Mouse (Mus musculus) ES-E14 (cell line): ENCODE data around the gene Mbtps2. TPM values are rescaled to one million over a fixed set of nuclear protein-coding genes. Genes with fewer than 3 reads are reported as not detected.

Experiments
- DNase-seq: peaks from one replicate; pipeline ENCODE4 v3.0.0-alpha.2; 2013; ENCODE audit warnings: low read depth, low spot score
- H3K27ac ChIP-seq: 2 replicates; pipeline ENCODE4 v1.5.1; 2012; ENCODE audit warnings: low read depth, mild to moderate bottlenecking, low read length, moderate library complexity, mixed read lengths; ENCODE audit not compliant: poor library complexity, insufficient read depth, severe bottlenecking
- H3K36me3 ChIP-seq: 2 replicates; pipeline ENCODE4 v1.6.1; 2012; ENCODE audit warnings: mild to moderate bottlenecking, low read length, moderate library complexity, mixed read lengths; ENCODE audit not compliant: control insufficient read depth, poor library complexity, insufficient read depth, severe bottlenecking
- H3K4me1 ChIP-seq, 2 experiments: fragments of 150-350 bp in 1 of 2; sonication (generic) in 1 of 2; 2 replicates each; pipeline ENCODE4 v1.6.1; 2012; ENCODE audit warnings: low read length in 2 of 2, mild to moderate bottlenecking in 1 of 2, mixed read lengths in 1 of 2; ENCODE audit not compliant: control insufficient read depth in 2 of 2, insufficient read depth in 2 of 2, poor library complexity in 1 of 2
- H3K4me3 ChIP-seq, 2 experiments: fragments of 150-350 bp in 1 of 2; sonication (generic) in 1 of 2; 2 replicates each; pipeline ENCODE4 v1.5.1; 2012; ENCODE audit warnings: low read length in 2 of 2, low read depth in 1 of 2, mild to moderate bottlenecking in 1 of 2, mixed read lengths in 1 of 2; ENCODE audit not compliant: insufficient read depth in 1 of 2, poor library complexity in 1 of 2, severe bottlenecking in 1 of 2
- H3K9ac ChIP-seq: 2 replicates; pipeline ENCODE4 v1.6.1; 2012; ENCODE audit warnings: low read depth, mild to moderate bottlenecking, low read length, mixed read lengths; ENCODE audit not compliant: poor library complexity, insufficient read depth, severe bottlenecking
- H3K9me3 ChIP-seq: fragments of 150-350 bp; sonication (generic); 2 replicates; pipeline ENCODE4 v1.6.1; 2012; ENCODE audit warnings: low read depth, mild to moderate bottlenecking, low read length; ENCODE audit not compliant: control insufficient read depth, insufficient read depth
- CHD2 ChIP-seq: IDR thresholded peaks from 2 replicates; pipeline ENCODE4 v1.6.1; 2014; ENCODE audit warnings: mild to moderate bottlenecking, low read depth, low read length, inconsistent platforms
- HCFC1 ChIP-seq: IDR thresholded peaks from 2 replicates; pipeline ENCODE4 v1.6.1; 2012; ENCODE audit warnings: low read length, inconsistent platforms, borderline replicate concordance; ENCODE audit not compliant: insufficient read depth
- MAFK ChIP-seq: IDR thresholded peaks from 2 replicates; pipeline ENCODE4 v1.6.1; 2014; ENCODE audit warnings: mild to moderate bottlenecking, low read depth, low read length, inconsistent platforms; ENCODE audit not compliant: insufficient read depth
- ZC3H11A ChIP-seq: IDR thresholded peaks from 2 replicates; pipeline ENCODE4 v1.6.1; 2012; ENCODE audit warnings: low read depth, mild to moderate bottlenecking, inconsistent platforms, low read length, borderline replicate concordance
- ZNF384 ChIP-seq: IDR thresholded peaks from 2 replicates; pipeline ENCODE4 v1.6.1; 2012; ENCODE audit warnings: low read depth, low read length, inconsistent platforms
- in situ Hi-C, 2 experiments: fragments of 600-800 bp; cut with MboI; formaldehyde crosslinking; loops; one replicate each; pipeline ENCODE4 v1.15.1; 2025; ENCODE audit warnings: low sequenced_read_pairs in 2 of 2, inconsistent platforms in 1 of 2; ENCODE audit not compliant: unreplicated experiment in 2 of 2
- total RNA-seq: library from RNA; depleted of rRNA; stranded (reverse); fragments of 300-350 nt; gene quantifications from 2 replicates; pipeline ENCODE4 v1.2.3, GENCODE M21; 2012; rRNA removed

Gene Mbtps2
- total RNA-seq, 1 experiment = 17.6 TPM

DNA sequence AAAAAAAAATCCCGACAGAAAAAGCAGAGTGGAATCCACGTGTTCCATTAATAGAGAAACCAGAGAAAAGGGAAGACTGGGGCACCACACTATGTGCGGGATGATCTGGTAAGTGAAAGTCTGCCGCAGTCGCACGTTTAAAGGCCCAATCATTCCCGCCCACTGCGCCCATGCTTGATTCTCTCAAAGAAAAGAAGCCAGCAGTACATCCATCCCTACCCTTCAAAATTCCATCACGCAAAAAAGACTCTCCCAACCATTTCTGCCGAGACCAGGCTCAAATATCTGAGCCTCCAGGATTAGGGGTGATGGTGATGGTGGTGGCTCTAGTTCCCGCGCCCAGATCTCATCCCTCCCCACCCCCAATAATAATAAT, 107.8 kb downstream of the Mbtps2 start:
- H3K4me3 ChIP-seq = peak overlapping the region; percentile 75 to 98
- in situ Hi-C loops = no loop called here
- H3K9me3 ChIP-seq = no peaks in the 10 kb centered on the region
- H3K27ac ChIP-seq = peak overlapping the region; percentile 84; the same call in 1 of the 2 replicates
- no peak for DNase-seq
- 0 out of 4 replicates have a peak, but pooled peaks cover 1 to 3% of the 10 kb centered on the region in 2 experiments for H3K4me1 ChIP-seq
- H3K9ac ChIP-seq = peak overlapping the region; percentile 94; the same call in 1 of the 2 replicates
- no peaks in the 10 kb centered on the region for H3K36me3 ChIP-seq
- TF ChIP-seq ZNF384 (no peak), ZC3H11A (no peak), CHD2 (no peak), MAFK (no peak), HCFC1 (no peak)

DNA sequence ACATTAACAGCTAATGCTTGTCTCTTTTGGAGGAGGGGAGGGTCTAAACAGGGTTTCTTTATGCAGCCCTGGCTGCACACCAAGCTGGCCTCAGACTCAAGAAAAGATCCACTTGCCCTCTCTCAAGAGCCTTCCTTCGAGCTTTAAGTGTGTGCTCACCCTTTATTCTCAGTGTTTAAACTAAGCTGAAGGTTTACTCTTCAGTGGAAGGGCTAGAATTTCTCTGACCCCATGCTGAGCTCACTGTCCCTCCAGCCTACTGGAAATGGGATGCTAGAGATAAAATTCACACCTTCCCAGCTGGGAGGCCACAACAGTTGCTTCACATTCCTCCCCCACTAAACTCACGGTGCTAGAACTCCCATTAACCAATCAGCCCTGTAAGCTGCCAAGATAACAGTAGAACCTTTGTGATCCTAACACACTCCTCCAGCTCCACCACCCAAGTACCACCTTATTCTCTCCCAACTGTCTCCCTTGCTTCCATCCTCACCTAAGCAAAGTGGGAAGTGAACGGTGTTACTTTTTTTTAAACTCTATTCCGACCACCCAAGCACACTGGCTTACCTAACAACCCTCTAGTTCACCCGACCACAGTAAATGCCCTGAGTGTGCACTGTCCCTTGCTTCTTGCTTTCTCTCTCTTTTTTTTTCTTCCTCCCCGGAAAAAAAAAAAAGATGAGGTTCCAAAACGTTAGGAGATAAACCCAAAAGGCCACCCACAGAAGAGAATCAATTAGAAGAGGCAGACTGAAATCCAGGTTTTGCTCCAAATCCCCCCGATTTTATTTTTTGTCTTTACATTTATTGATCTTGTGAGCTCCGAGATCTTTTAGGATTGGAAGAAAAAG, 108.4 kb downstream of the Mbtps2 start:
- H3K27ac ChIP-seq = peak overlapping the region; percentile 40; the same call in 1 of the 2 replicates
- peak; percentile 15 for DNase-seq

DNA sequence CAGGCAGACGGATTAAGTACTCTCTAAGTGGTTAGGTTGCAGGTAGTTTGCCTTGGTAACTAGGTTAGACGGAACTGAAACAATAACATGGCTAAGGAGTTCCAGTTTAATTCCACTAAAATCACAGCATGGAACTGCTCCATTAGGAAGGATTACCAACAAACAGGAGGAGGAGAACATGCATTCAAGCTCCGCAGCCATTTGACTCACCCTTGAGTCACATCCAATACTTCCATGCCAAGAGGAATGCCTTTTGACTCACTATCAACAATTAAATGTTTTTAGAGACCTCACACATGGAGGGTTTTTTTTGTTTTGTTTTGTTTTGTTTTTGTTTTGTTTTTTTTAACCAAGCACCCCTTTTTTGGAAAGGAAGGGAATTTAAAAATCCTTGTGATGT, 109.7 kb downstream of the Mbtps2 start:
- TF ChIP-seq ZNF384 (no peak), CHD2 (no peak), MAFK (no peak)
- no peak overlapping the region for H3K9ac ChIP-seq
- H3K36me3 ChIP-seq = no peaks in the 10 kb centered on the region
- in situ Hi-C loops = no loop called here
- H3K9me3 ChIP-seq = no peaks in the 10 kb centered on the region
- no peak overlapping the region for H3K27ac ChIP-seq
- peak overlapping the region in 1 of 2 experiments; percentile 8; a peak in 1 of 4 replicates for H3K4me3 ChIP-seq
- no peak for DNase-seq
- H3K4me1 ChIP-seq = 0 out of 4 replicates have a peak, but pooled peaks cover 1 to 3% of the 10 kb centered on the region in 2 experiments

More for the DNA sequence above, 108.4 kb downstream of the Mbtps2 start:
- TF ChIP-seq MAFK = no peak
- no peak for TF ChIP-seq CHD2
- TF ChIP-seq ZC3H11A = no peak
- Histone ChIP-seq H3K9ac (peak overlapping the region; percentile 94; the same call in 1 of the 2 replicates), H3K9me3 (no peaks in the 10 kb centered on the region), H3K4me1 (0 out of 4 replicates have a peak, but pooled peaks cover 1 to 3% of the 10 kb centered on the region in 2 experiments), H3K36me3 (no peaks in the 10 kb centered on the region), H3K4me3 (peak overlapping the region; percentile 75 to 98)
- in situ Hi-C loops = no loop called here

DNA sequence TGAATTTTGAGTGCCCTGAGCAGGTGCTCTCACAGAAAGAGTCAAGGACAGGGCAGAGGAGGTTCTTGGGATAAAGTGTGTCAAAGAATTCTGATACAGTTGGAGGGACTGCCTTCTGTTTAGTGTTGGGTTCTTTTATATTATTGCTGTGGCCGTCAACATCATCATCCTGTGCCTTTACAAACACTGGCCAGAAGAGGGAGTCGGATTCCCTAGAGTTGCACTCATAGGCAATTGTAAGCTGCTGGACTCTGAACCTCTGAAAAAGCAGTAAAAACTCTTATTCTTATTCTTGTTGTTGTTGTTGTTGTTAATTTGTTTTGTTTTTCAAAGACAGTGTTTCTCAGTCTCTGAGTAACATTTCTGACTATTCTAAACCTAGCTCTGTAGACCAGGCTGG, 111.8 kb downstream of the Mbtps2 start:
- in situ Hi-C loops = no loop called here
- Histone ChIP-seq H3K4me1 (0 out of 4 replicates have a peak, but pooled peaks cover 0 to 1% of the 10 kb centered on the region in 2 experiments), H3K9ac (no peak overlapping the region; the same call in 1 of the 2 replicates), H3K36me3 (no peaks in the 10 kb centered on the region), H3K27ac (no peak overlapping the region), H3K4me3 (peak overlapping the region in 1 of 2 experiments; percentile 25; a peak in 1 of 4 replicates), H3K9me3 (no peaks in the 10 kb centered on the region)
- TF ChIP-seq HCFC1 = no peak
- TF ChIP-seq CHD2 = no peak
- TF ChIP-seq MAFK = no peak
- TF ChIP-seq ZC3H11A = no peak
- TF ChIP-seq ZNF384 = no peak
- no peak for DNase-seq

Other genes starting within 250 kb of the Mbtps2 start
- 0.36 and 1.1 TPM in 2 replicates for gene Phex, start 183.4 kb downstream of the Mbtps2 start, total RNA-seq
- gene Sms, start 106.4 kb downstream of the Mbtps2 start, total RNA-seq = 82.0 and 90.8 TPM in 2 replicates
- gene Yy2, start 29.7 kb downstream of the Mbtps2 start, total RNA-seq = 9.4 and 10.1 TPM in 2 replicates
- not detected in 2 replicates for gene Smpx, start 100.2 kb upstream of the Mbtps2 start, total RNA-seq
- gene Klhl34, start 219.7 kb upstream of the Mbtps2 start, total RNA-seq = 1.1 and 1.2 TPM in 2 replicates